Mouse (Mus musculus) CH12.LX (cell line): ENCODE measurements around the gene Kcnma1.

ENCODE experiments used
- CTCF ChIP-seq, 2 experiments: IDR thresholded peaks in 1 of 2; conservative IDR thresholded peaks in 1 of 2; 2 replicates each; pipeline ENCODE4 v1.5.1; 2011 to 2012; ENCODE audit warnings: low read depth in 2 of 2, low read length in 2 of 2, improper control_type of control experiment in 1 of 2, inconsistent platforms in 1 of 2, mild to moderate bottlenecking in 1 of 2, moderate library complexity in 1 of 2
- EP300 ChIP-seq: IDR thresholded peaks from 2 replicates; pipeline ENCODE4 v1.6.1; 2011; ENCODE audit warnings: low read length, improper control_type of control experiment
- HCFC1 ChIP-seq: IDR thresholded peaks from 2 replicates; pipeline ENCODE4 v1.6.1; 2012; ENCODE audit warnings: low read depth, mild to moderate bottlenecking, inconsistent platforms, low read length, improper control_type of control experiment
- KAT2A ChIP-seq: IDR thresholded peaks from 2 replicates; pipeline ENCODE4 v1.6.1; 2012; ENCODE audit warnings: low read length, improper control_type of control experiment, inconsistent platforms; ENCODE audit not compliant: insufficient replicate concordance
- MAFK ChIP-seq: IDR thresholded peaks from 2 replicates; pipeline ENCODE4 v1.6.1; 2011; ENCODE audit warnings: low read length, improper control_type of control experiment; ENCODE audit not compliant: insufficient replicate concordance
- MAX ChIP-seq: IDR thresholded peaks from 2 replicates; pipeline ENCODE4 v1.6.1; 2011; ENCODE audit warnings: low read length, improper control_type of control experiment
- MXI1 ChIP-seq: IDR thresholded peaks from 2 replicates; pipeline ENCODE4 v1.6.1; 2011; ENCODE audit warnings: mild to moderate bottlenecking, low read depth, low read length, improper control_type of control experiment
- MYC ChIP-seq: IDR thresholded peaks from 2 replicates; pipeline ENCODE4 v1.6.1; 2011; ENCODE audit warnings: low read depth, mild to moderate bottlenecking, improper control_type of control experiment, low read length
- PAX5 ChIP-seq: IDR thresholded peaks from 2 replicates; pipeline ENCODE4 v1.6.1; 2012; ENCODE audit warnings: low read length, inconsistent platforms, mixed read lengths
- POLR2A ChIP-seq: IDR thresholded peaks from 2 replicates; pipeline ENCODE4 v1.6.1; 2011; ENCODE audit warnings: low read depth, mild to moderate bottlenecking, improper control_type of control experiment, low read length
- POLR2AphosphoS2 ChIP-seq: IDR thresholded peaks from 2 replicates; pipeline ENCODE4 v1.6.1; 2011; ENCODE audit warnings: low read depth, low read length, improper control_type of control experiment
- RAD21 ChIP-seq: IDR thresholded peaks from 2 replicates; pipeline ENCODE4 v1.6.1; 2011; ENCODE audit warnings: low read depth, mild to moderate bottlenecking, low read length, improper control_type of control experiment, moderate library complexity
- SIN3A ChIP-seq: IDR thresholded peaks from 2 replicates; pipeline ENCODE4 v1.6.1; 2012; ENCODE audit warnings: low read length, improper control_type of control experiment, inconsistent platforms
- USF2 ChIP-seq: conservative IDR thresholded peaks from 2 replicates; pipeline ENCODE4 v1.6.1; 2011; ENCODE audit warnings: low read depth, low read length, improper control_type of control experiment

GRCm38 (mm10) chr14:23974685-23975084 is 39.6 kb downstream of the Kcnma1 start:
- no peak for TF ChIP-seq MAFK
- no peak for TF ChIP-seq POLR2AphosphoS2
- no peak for TF ChIP-seq PAX5
- no peak for TF ChIP-seq KAT2A
- no peak for TF ChIP-seq MAX
- TF ChIP-seq POLR2A: no peak
- TF ChIP-seq MYC: no peak
- no peak for TF ChIP-seq MXI1
- no peak for TF ChIP-seq EP300
- no peak for TF ChIP-seq CTCF (conservative IDR thresholded peaks at IDR 0.05 in 1 of 2, IDR thresholded peaks at IDR 0.05 in 1 of 2; ENCODE audit: low read depth in 2 of 2, low read length in 2 of 2)
- no peak for TF ChIP-seq RAD21
- no peak for TF ChIP-seq SIN3A
- no peak for TF ChIP-seq USF2
- no peak for TF ChIP-seq HCFC1
